Mouse (Mus musculus): ENCODE results near the gene Srsf1. TPM values are rescaled to one million over a fixed set of nuclear protein-coding genes. Genes with fewer than 3 reads are reported as not detected.

Srsf1 gene
- polyA plus RNA-seq, 1 experiment: 52.4 TPM

GRCm38 (mm10) chr11:88059141-88059540 lies 12.0 kb downstream of the Srsf1 start:
- Histone ChIP-seq H3K4me3 (ENCODE audit: low read depth, low read length) (no peak overlapping the region), H3K4me1 (ENCODE audit: control insufficient read depth, insufficient read depth, insufficient read length, low read length) (no peaks in the 10 kb centered on the region), H3K27ac (ENCODE audit: insufficient read depth, low read depth, low read length) (no peak overlapping the region), H3K27me3 (ENCODE audit: control insufficient read depth, insufficient read depth, low read length) (no peaks in the 10 kb centered on the region), H3K36me3 (ENCODE audit: control insufficient read depth, insufficient read depth, low read length) (no peaks in the 10 kb centered on the region; the same call in 1 of the 2 replicates)
- WGBS: 45% methylated on average over 2 of the region's 2 CpGs
- TF ChIP-seq POLR2A (IDR thresholded peaks at IDR 0.05; ENCODE audit: low read depth, low read length): no peak
- TF ChIP-seq CTCF (IDR thresholded peaks at IDR 0.05; ENCODE audit: extremely low read depth, insufficient read length, insufficient replicate concordance, low read depth, low read length): peak; percentile 44; the same call in 1 of the 2 replicates

GRCm38 (mm10) chr11:88061892-88062625 lies 14.9 kb downstream of the Srsf1 start:
- no peak overlapping the region for H3K27ac ChIP-seq (ENCODE audit: insufficient read depth, low read depth, low read length)
- H3K4me3 ChIP-seq (ENCODE audit: low read depth, low read length): no peak overlapping the region
- no peaks in the 10 kb centered on the region for H3K27me3 ChIP-seq (ENCODE audit: control insufficient read depth, insufficient read depth, low read length)
- H3K36me3 ChIP-seq (ENCODE audit: control insufficient read depth, insufficient read depth, low read length): no peaks in the 10 kb centered on the region
- 50% methylated on average over 2 of the region's 2 CpGs for WGBS
- no peaks in the 10 kb centered on the region for H3K4me1 ChIP-seq (ENCODE audit: control insufficient read depth, insufficient read depth, insufficient read length, low read length)
- no peak for TF ChIP-seq POLR2A (IDR thresholded peaks at IDR 0.05; ENCODE audit: low read depth, low read length)
- no peak for TF ChIP-seq CTCF (IDR thresholded peaks at IDR 0.05; ENCODE audit: extremely low read depth, insufficient read length, insufficient replicate concordance, low read depth, low read length)

- Histone ChIP-seq H3K4me1 (ENCODE audit: control insufficient read depth, insufficient read depth, insufficient read length, low read length) (0 out of 2 replicates have a peak, but pooled peaks cover under 1% of the 10 kb centered on the region), H3K36me3 (ENCODE audit: control insufficient read depth, insufficient read depth, low read length) (no peaks in the 10 kb centered on the region), H3K27ac (ENCODE audit: insufficient read depth, low read depth, low read length) (no peak overlapping the region), H3K27me3 (ENCODE audit: control insufficient read depth, insufficient read depth, low read length) (no peaks in the 10 kb centered on the region), H3K4me3 (ENCODE audit: low read depth, low read length) (no peak overlapping the region)
- TF ChIP-seq CTCF (IDR thresholded peaks at IDR 0.05; ENCODE audit: extremely low read depth, insufficient read length, insufficient replicate concordance, low read depth, low read length): no peak
- TF ChIP-seq POLR2A (IDR thresholded peaks at IDR 0.05; ENCODE audit: low read depth, low read length): no peak
These were observed 18.6 kb downstream of the Srsf1 start for GRCm38 (mm10) chr11:88065732-88066131.

- no peak for TF ChIP-seq POLR2A (IDR thresholded peaks at IDR 0.05; ENCODE audit: low read depth, low read length)
- no peak for TF ChIP-seq CTCF (IDR thresholded peaks at IDR 0.05; ENCODE audit: extremely low read depth, insufficient read length, insufficient replicate concordance, low read depth, low read length)
- H3K27ac ChIP-seq (ENCODE audit: insufficient read depth, low read depth, low read length): peak overlapping the region; percentile 80
- no peaks in the 10 kb centered on the region for H3K27me3 ChIP-seq (ENCODE audit: control insufficient read depth, insufficient read depth, low read length)
- WGBS: 6% methylated on average over 8 of the region's 8 CpGs
- peaks cover 4% of the 10 kb centered on the region; the same call in 1 of the 2 replicates for H3K4me1 ChIP-seq (ENCODE audit: control insufficient read depth, insufficient read depth, insufficient read length, low read length)
- peak overlapping the region; percentile 96 for H3K4me3 ChIP-seq (ENCODE audit: low read depth, low read length)
- no peaks in the 10 kb centered on the region for H3K36me3 ChIP-seq (ENCODE audit: control insufficient read depth, insufficient read depth, low read length)
These were observed 20.0 kb downstream of the Srsf1 start for GRCm38 (mm10) chr11:88067191-88067585.

- 1% methylated on average over 54 of the region's 81 CpGs for WGBS
- TF ChIP-seq CTCF (IDR thresholded peaks at IDR 0.05; ENCODE audit: extremely low read depth, insufficient read length, insufficient replicate concordance, low read depth, low read length) (no peak), POLR2A (IDR thresholded peaks at IDR 0.05; ENCODE audit: low read depth, low read length) (peak; percentile 77)
- Histone ChIP-seq H3K4me1 (ENCODE audit: control insufficient read depth, insufficient read depth, insufficient read length, low read length) (peaks cover 4% of the 10 kb centered on the region; the same call in 1 of the 2 replicates), H3K4me3 (ENCODE audit: low read depth, low read length) (peak within 1 kb of the TSS; percentile 96), H3K27me3 (ENCODE audit: control insufficient read depth, insufficient read depth, low read length) (no peaks in the 10 kb centered on the region), H3K36me3 (ENCODE audit: control insufficient read depth, insufficient read depth, low read length) (no peaks in the 10 kb centered on the region), H3K27ac (ENCODE audit: insufficient read depth, low read depth, low read length) (peak within 1 kb of the TSS; percentile 80)
These were observed 20.6 kb downstream of the Srsf1 start, which contains the start of gene Vezf1 for GRCm38 (mm10) chr11:88067586-88068410. Gene Vezf1, plus strand, starts transcription at chr11:88068279.

- TF ChIP-seq POLR2A (IDR thresholded peaks at IDR 0.05; ENCODE audit: low read depth, low read length): peak; percentile 53; the same call in 1 of the 2 replicates
- no peak for TF ChIP-seq CTCF (IDR thresholded peaks at IDR 0.05; ENCODE audit: extremely low read depth, insufficient read length, insufficient replicate concordance, low read depth, low read length)
- no peaks in the 10 kb centered on the region for H3K27me3 ChIP-seq (ENCODE audit: control insufficient read depth, insufficient read depth, low read length)
- under 1% methylated on average over 91 of the region's 92 CpGs for WGBS
- H3K4me1 ChIP-seq (ENCODE audit: control insufficient read depth, insufficient read depth, insufficient read length, low read length): peaks cover 4% of the 10 kb centered on the region; the same call in 1 of the 2 replicates
- H3K36me3 ChIP-seq (ENCODE audit: control insufficient read depth, insufficient read depth, low read length): peaks cover 2% of the 10 kb centered on the region
- H3K4me3 ChIP-seq (ENCODE audit: low read depth, low read length): peak overlapping the region; percentile 96
- peak overlapping the region; percentile 42 for H3K27ac ChIP-seq (ENCODE audit: insufficient read depth, low read depth, low read length)
These were observed 21.5 kb downstream of the Srsf1 start for GRCm38 (mm10) chr11:88068411-88069245.

All from small intestine, adult 2 months (tissue).